9 mouse cellular contexts compared by ENCODE assay signal in the genomic region with DNA sequence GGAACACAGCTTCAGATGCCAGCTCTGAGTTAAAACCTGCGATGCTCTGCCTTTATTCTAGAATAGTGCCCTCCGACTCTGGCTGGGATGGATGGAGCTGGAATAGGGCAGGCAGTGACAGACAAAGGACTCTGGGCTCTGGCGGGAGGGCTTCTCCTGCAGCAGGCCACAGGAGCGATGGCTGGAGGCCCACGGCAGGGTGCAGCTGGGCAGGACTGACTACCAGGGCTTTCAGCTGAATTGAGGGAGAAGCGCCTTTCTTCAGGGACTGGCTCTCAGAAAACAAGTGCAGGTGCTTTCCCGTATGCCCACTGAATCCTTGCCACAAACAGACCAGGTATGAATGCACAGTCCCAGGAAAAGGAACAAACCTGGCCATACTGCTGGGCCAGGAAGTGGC. TPM values are rescaled to one million over a fixed set of nuclear protein-coding genes. Genes with fewer than 3 reads are reported as not detected.
DNase-seq lines count a peak whose midpoint lies in the region; ATAC-seq lines count a peak whose summit lies in the region.
"Had no signal": no experiment of that assay in that cellular context is flagged by ENCODE, and none has a peak within 500 bp of the region (broad histone marks: within the 10 kb centered on the region; RNA-seq: fewer than 3 reads in every experiment).

No protein-coding gene starts in this region.

- H3K4me3 ChIP-seq in heart, embryonic 11.5 days (ENCODE audit: low read depth, low read length) = no peak overlapping the region
- H3K4me3 ChIP-seq in lung, embryonic 16.5 days (ENCODE audit: low read length) = no peak overlapping the region
- no peak overlapping the region for H3K4me3 ChIP-seq in hindbrain, embryonic 16.5 days (ENCODE audit: low read length)
- no peak overlapping the region for H3K4me3 ChIP-seq in neural tube, embryonic 13.5 days

- H3K27ac ChIP-seq in heart, embryonic 11.5 days (ENCODE audit: low read depth, low read length) = no peak overlapping the region
- no peak overlapping the region for H3K27ac ChIP-seq in lung, embryonic 16.5 days (ENCODE audit: low read length)
- H3K27ac ChIP-seq in hindbrain, embryonic 16.5 days (ENCODE audit: low read depth, low read length) = peak overlapping the region; percentile 67
- H3K27ac ChIP-seq in neural tube, embryonic 13.5 days (replicated peaks) = peak overlapping the region; percentile 77

- no peaks in the 10 kb centered on the region for H3K27me3 ChIP-seq in heart, embryonic 11.5 days (ENCODE audit: control insufficient read depth, insufficient read depth, low read length)
- no peaks in the 10 kb centered on the region for H3K27me3 ChIP-seq in lung, embryonic 16.5 days (ENCODE audit: control insufficient read depth, insufficient read depth, low read depth, low read length)
- no peaks in the 10 kb centered on the region for H3K27me3 ChIP-seq in hindbrain, embryonic 16.5 days (replicated peaks; ENCODE audit: control insufficient read depth, insufficient read depth, low read length)
- H3K27me3 ChIP-seq in neural tube, embryonic 13.5 days = no peaks in the 10 kb centered on the region

- H3K4me1 ChIP-seq in heart, embryonic 11.5 days (ENCODE audit: control insufficient read depth, insufficient read depth, low read length) = no peaks in the 10 kb centered on the region
- H3K4me1 ChIP-seq in lung, embryonic 16.5 days (replicated peaks; ENCODE audit: control insufficient read depth, insufficient read depth, low read length) = peaks cover 6% of the 10 kb centered on the region
- peaks cover 4% of the 10 kb centered on the region for H3K4me1 ChIP-seq in hindbrain, embryonic 16.5 days (ENCODE audit: control insufficient read depth, insufficient read depth, low read depth, low read length)
- peaks cover 9% of the 10 kb centered on the region for H3K4me1 ChIP-seq in neural tube, embryonic 13.5 days (replicated peaks)

- no peak for DNase-seq in heart, postnatal 25 days (ENCODE audit: low spot score)
- no peak for DNase-seq in lung, postnatal 10 days
- DNase-seq in natural killer cell, adult 2 months (ENCODE audit: low spot score in 2 of 2) = no peak
- DNase-seq in gastrocnemius, postnatal 25 days = no peak

- peaks cover 12% of the 10 kb centered on the region for H3K36me3 ChIP-seq in heart, embryonic 11.5 days (ENCODE audit: control insufficient read depth, insufficient read depth, low read length)
- H3K36me3 ChIP-seq in lung, embryonic 16.5 days (ENCODE audit: control insufficient read depth, insufficient read depth, low read length) = peaks cover 9% of the 10 kb centered on the region; the same call in 1 of the 2 replicates
- H3K36me3 ChIP-seq in hindbrain, embryonic 16.5 days (ENCODE audit: control insufficient read depth, insufficient read depth, low read length) = peaks cover 18% of the 10 kb centered on the region
- H3K36me3 ChIP-seq in neural tube, embryonic 13.5 days = peaks cover 89% of the 10 kb centered on the region

- no peak overlapping the region for H3K4me2 ChIP-seq in heart, embryonic 11.5 days
- H3K4me2 ChIP-seq in lung, embryonic 16.5 days (ENCODE audit: low read depth, low read length) = no peak overlapping the region
- H3K4me2 ChIP-seq in hindbrain, embryonic 16.5 days (ENCODE audit: low read length) = no peak overlapping the region
- H3K4me2 ChIP-seq in neural tube, embryonic 13.5 days = no peak overlapping the region
- H3K4me2 ChIP-seq: lung, embryonic 14.5 days had no signal

- H3K9me3 ChIP-seq in heart, embryonic 11.5 days (replicated peaks; ENCODE audit: control insufficient read depth, low read length) = no peaks in the 10 kb centered on the region
- H3K9me3 ChIP-seq in lung, embryonic 16.5 days (ENCODE audit: control insufficient read depth, low read length) = no peaks in the 10 kb centered on the region
- no peaks in the 10 kb centered on the region for H3K9me3 ChIP-seq in hindbrain, embryonic 16.5 days (ENCODE audit: control insufficient read depth, low read length)
- H3K9me3 ChIP-seq in neural tube, embryonic 13.5 days = no peaks in the 10 kb centered on the region

- 90% methylated on average over 7 of the region's 7 CpGs for WGBS in heart, embryonic 11.5 days (ENCODE audit: insufficient replicate concordance)
- WGBS in lung, embryonic 16.5 days = 88% methylated on average over 7 of the region's 7 CpGs
- WGBS in hindbrain, embryonic 16.5 days = 83% methylated on average over 7 of the region's 7 CpGs
- WGBS in neural tube, embryonic 13.5 days = 85% methylated on average over 7 of the region's 7 CpGs

- intact Hi-C loops in heart, postnatal 25 days (cut with DNase I) = loop anchor here (1.0 to 10.0 kb wide), 2 partner anchors 60 to 282 kb away; no protein-coding TSS in a partner anchor

- ATAC-seq in heart, embryonic 11.5 days (replicated peaks; ENCODE audit: insufficient number of reproducible peaks, low FRiP score, low TSS enrichment) = no peak
- ATAC-seq in lung, embryonic 16.5 days (ENCODE audit: low read depth) = no peak
- peak; percentile 60 for ATAC-seq in hindbrain, embryonic 16.5 days
- peak; percentile 49; the same call in 1 of the 2 replicates for ATAC-seq in neural tube, embryonic 13.5 days (ENCODE audit: low read depth)

- H3K9ac ChIP-seq in heart, embryonic 11.5 days (ENCODE audit: low read depth, low read length) = peak overlapping the region; percentile 43; the same call in 1 of the 2 replicates
- H3K9ac ChIP-seq in lung, embryonic 16.5 days (ENCODE audit: low read length) = 0 out of 2 replicates have a peak overlapping the region, but pooled peaks have one; percentile 25
- H3K9ac ChIP-seq in hindbrain, embryonic 16.5 days (ENCODE audit: low read depth, low read length) = peak overlapping the region; percentile 33
- peak overlapping the region; percentile 50; the same call in 1 of the 2 replicates for H3K9ac ChIP-seq in neural tube, embryonic 13.5 days
- H3K9ac ChIP-seq: lung, embryonic 14.5 days had no signal

RNA-seq across cellular contexts. Expression of gene 2310022B05Rik, which starts 13.9 kb away (rescaled TPM):
- polyA plus RNA-seq in heart, embryonic 11.5 days (2014; fragmentation: Nextera tagmentation; extraction: Ambion mirVana) = 38.4 and 42.9 TPM in 2 replicates
- 10 to 100 TPM; 71.7 to 83.3 TPM for total RNA-seq in heart, postnatal 25 days (2021)
- 26.3 and 30.1 TPM in 2 replicates for polyA plus RNA-seq in lung, embryonic 16.5 days (2015; fragmentation: Nextera tagmentation; extraction: Ambion mirVana)
- polyA plus RNA-seq in hindbrain, embryonic 16.5 days (2015; fragmentation: Nextera tagmentation; extraction: Ambion mirVana) = 17.0 and 23.2 TPM in 2 replicates
- 20.8 and 21.3 TPM in 2 replicates for polyA plus RNA-seq in neural tube, embryonic 13.5 days (2015; fragmentation: Nextera tagmentation; extraction: Ambion mirVana)
- 10 to 100 TPM; 13.7 to 14.0 TPM for total RNA-seq in gastrocnemius, postnatal 25 days (2021)

RNA-seq across cellular contexts. Expression of gene Ttc13, which starts 44.7 kb away (rescaled TPM):
- 39.1 and 41.4 TPM in 2 replicates for polyA plus RNA-seq in heart, embryonic 11.5 days (2014; fragmentation: Nextera tagmentation; extraction: Ambion mirVana)
- 10 to 100 TPM; 14.9 to 17.6 TPM for total RNA-seq in heart, postnatal 25 days (2021)
- polyA plus RNA-seq in lung, embryonic 16.5 days (2015; fragmentation: Nextera tagmentation; extraction: Ambion mirVana) = 43.0 and 45.7 TPM in 2 replicates
- 61.6 and 62.4 TPM in 2 replicates for polyA plus RNA-seq in hindbrain, embryonic 16.5 days (2015; fragmentation: Nextera tagmentation; extraction: Ambion mirVana)
- polyA plus RNA-seq in neural tube, embryonic 13.5 days (2015; fragmentation: Nextera tagmentation; extraction: Ambion mirVana) = 60.4 and 62.6 TPM in 2 replicates
- 10 to 100 TPM; 18.6 to 20.8 TPM for total RNA-seq in gastrocnemius, postnatal 25 days (2021)

RNA-seq across cellular contexts. Expression of gene Arv1, which starts 44.9 kb away (rescaled TPM):
- polyA plus RNA-seq in heart, embryonic 11.5 days (2014; fragmentation: Nextera tagmentation; extraction: Ambion mirVana) = 14.7 and 20.3 TPM in 2 replicates
- total RNA-seq in heart, postnatal 25 days (2021) = 1 to 10 TPM; 4.4 to 5.0 TPM
- 18.7 and 19.6 TPM in 2 replicates for polyA plus RNA-seq in lung, embryonic 16.5 days (2015; fragmentation: Nextera tagmentation; extraction: Ambion mirVana)
- polyA plus RNA-seq in hindbrain, embryonic 16.5 days (2015; fragmentation: Nextera tagmentation; extraction: Ambion mirVana) = 32.1 and 33.6 TPM in 2 replicates
- 28.4 and 31.4 TPM in 2 replicates for polyA plus RNA-seq in neural tube, embryonic 13.5 days (2015; fragmentation: Nextera tagmentation; extraction: Ambion mirVana)
- 1 to 10 TPM; 3.2 to 3.7 TPM for total RNA-seq in gastrocnemius, postnatal 25 days (2021)

Comparison
In these comparisons a context has a peak if more than half of its experiments do, and no peak if none do; other contexts are left out.
1. ATAC-seq: peak in hindbrain, embryonic 16.5 days (single experiment) and neural tube, embryonic 13.5 days (single experiment); none in heart, embryonic 11.5 days (single experiment) and lung, embryonic 16.5 days (single experiment).
2. H3K27ac ChIP-seq: peak in hindbrain, embryonic 16.5 days (single experiment) and neural tube, embryonic 13.5 days (single experiment); none in heart, embryonic 11.5 days (single experiment) and lung, embryonic 16.5 days (single experiment).
3. Peak in every context shown above with its lines, with median percentiles within 50 percentile points of each other: H3K9ac ChIP-seq.